Mouse (Mus musculus) small intestine, adult 2 months (tissue): ENCODE results near the gene Rc3h2. TPM values are rescaled to one million over a fixed set of nuclear protein-coding genes. Genes with fewer than 3 reads are reported as not detected.

ENCODE experiments used
- H3K27ac ChIP-seq: fragments of 200-500 bp; 2 replicates; pipeline ENCODE4 v1.5.1; 2012; ENCODE audit warnings: low read depth, low read length, control low read depth, inconsistent platforms; ENCODE audit not compliant: insufficient read depth
- H3K27me3 ChIP-seq: fragments of 200-500 bp; 2 replicates; pipeline ENCODE4 v1.6.1; 2012; ENCODE audit warnings: mild to moderate bottlenecking, moderate library complexity, low read length, inconsistent platforms; ENCODE audit not compliant: control insufficient read depth, insufficient read depth
- H3K36me3 ChIP-seq: fragments of 200-500 bp; 2 replicates; pipeline ENCODE4 v1.6.1; 2012; ENCODE audit warnings: mild to moderate bottlenecking, low read length, control low read depth, inconsistent platforms; ENCODE audit not compliant: control insufficient read depth, insufficient read depth
- H3K4me1 ChIP-seq: fragments of 200-500 bp; 2 replicates; pipeline ENCODE4 v1.6.1; 2012; ENCODE audit warnings: low read length, inconsistent platforms, mixed read lengths; ENCODE audit not compliant: control insufficient read depth, insufficient read depth, insufficient read length
- H3K4me3 ChIP-seq: fragments of 200-500 bp; 2 replicates; pipeline ENCODE4 v1.5.1; 2012; ENCODE audit warnings: low read depth, mild to moderate bottlenecking, control low read depth, inconsistent platforms, low read length, moderate library complexity
- CTCF ChIP-seq: fragments of 200-500 bp; IDR thresholded peaks from 2 replicates; pipeline ENCODE4 v1.5.1; 2012; ENCODE audit warnings: low read depth, mild to moderate bottlenecking, control low read depth, inconsistent platforms, low read length, moderate library complexity, mixed read lengths; ENCODE audit not compliant: insufficient replicate concordance, insufficient read length; ENCODE audit errors: extremely low read depth
- POLR2A ChIP-seq: fragments of 200-500 bp; IDR thresholded peaks from 2 replicates; pipeline ENCODE4 v1.6.1; 2012; ENCODE audit warnings: low read depth, mild to moderate bottlenecking, control low read depth, inconsistent platforms, low read length, moderate library complexity
- WGBS: fragments of 180-500 bp; shearing (Covaris S2); methylation state at CpG from one replicate; pipeline ENCODE4 v1.1.7; 2018; 5-methylcytosine and 5-hydroxymethylcytosine counted together
- polyA plus RNA-seq: library from polyadenylated mRNA; depleted of rRNA; stranded (reverse); fragments of >200 nt; gene quantifications from 2 replicates; pipeline ENCODE4 v1.2.3, GENCODE M21; 2012

The Rc3h2 gene
- polyA plus RNA-seq, 1 experiment, result 2.7 TPM

GRCm38 (mm10) chr2:37376018-37376417 is 46.7 kb downstream of the Rc3h2 start:
- TF ChIP-seq POLR2A (no peak), CTCF (no peak)
- no peaks in the 10 kb centered on the region for H3K27me3 ChIP-seq
- H3K4me3 ChIP-seq, result no peak overlapping the region
- no peaks in the 10 kb centered on the region for H3K4me1 ChIP-seq
- no peak overlapping the region for H3K27ac ChIP-seq
- 94% methylated on average over 1 of the region's 1 CpGs for WGBS
- peaks cover 30% of the 10 kb centered on the region for H3K36me3 ChIP-seq

- WGBS, result 86% methylated on average over 2 of the region's 2 CpGs
- Histone ChIP-seq H3K27me3 (no peaks in the 10 kb centered on the region), H3K4me3 (no peak overlapping the region), H3K36me3 (peaks cover 11% of the 10 kb centered on the region), H3K27ac (no peak overlapping the region), H3K4me1 (no peaks in the 10 kb centered on the region)
- TF ChIP-seq POLR2A (no peak), CTCF (no peak)
These were observed 52.1 kb downstream of the Rc3h2 start for GRCm38 (mm10) chr2:37370651-37371050.

GRCm38 (mm10) chr2:37359908-37360307 is 62.8 kb downstream of the Rc3h2 start:
- Histone ChIP-seq H3K36me3 (peaks cover 13% of the 10 kb centered on the region), H3K4me1 (0 out of 2 replicates have a peak, but pooled peaks cover 1% of the 10 kb centered on the region), H3K4me3 (no peak overlapping the region), H3K27ac (no peak overlapping the region), H3K27me3 (no peaks in the 10 kb centered on the region)
- WGBS, result 94% methylated on average over 2 of the region's 2 CpGs
- TF ChIP-seq CTCF (no peak), POLR2A (no peak)

GRCm38 (mm10) chr2:37358633-37359540 is 63.8 kb downstream of the Rc3h2 start, which contains the start of gene Pdcl:
Gene Pdcl, minus strand, starts transcription at chr2:37359332.
- peaks cover 21% of the 10 kb centered on the region for H3K36me3 ChIP-seq
- WGBS, result under 1% methylated on average over 42 of the region's 42 CpGs
- H3K4me3 ChIP-seq, result peak within 1 kb of the TSS; percentile 96
- H3K4me1 ChIP-seq, result 0 out of 2 replicates have a peak, but pooled peaks cover 1% of the 10 kb centered on the region
- no peaks in the 10 kb centered on the region for H3K27me3 ChIP-seq
- H3K27ac ChIP-seq, result peak within 1 kb of the TSS; percentile 100
- no peak for TF ChIP-seq CTCF
- no peak; the same call in 1 of the 2 replicates for TF ChIP-seq POLR2A

GRCm38 (mm10) chr2:37355571-37355970 is 67.1 kb downstream of the Rc3h2 start:
- peaks cover 48% of the 10 kb centered on the region for H3K36me3 ChIP-seq

GRCm38 (mm10) chr2:37351671-37352070 is 71.0 kb downstream of the Rc3h2 start:
- TF ChIP-seq POLR2A (no peak), CTCF (no peak)
- H3K36me3 ChIP-seq, result peaks cover 47% of the 10 kb centered on the region
- H3K4me3 ChIP-seq, result no peak overlapping the region
- H3K27ac ChIP-seq, result no peak overlapping the region
- no peaks in the 10 kb centered on the region for H3K4me1 ChIP-seq
- WGBS, result 75% methylated on average over 7 of the region's 7 CpGs
- H3K27me3 ChIP-seq, result no peaks in the 10 kb centered on the region

More at GRCm38 (mm10) chr2:37355571-37355970, 67.1 kb downstream of the Rc3h2 start:
- WGBS, result 94% methylated on average over 5 of the region's 5 CpGs
- H3K4me3 ChIP-seq, result no peak overlapping the region
- H3K27ac ChIP-seq, result no peak overlapping the region
- H3K27me3 ChIP-seq, result no peaks in the 10 kb centered on the region
- TF ChIP-seq POLR2A (no peak), CTCF (no peak)
- 0 out of 2 replicates have a peak, but pooled peaks cover 1% of the 10 kb centered on the region for H3K4me1 ChIP-seq

GRCm38 (mm10) chr2:37338497-37339187 is 84.1 kb downstream of the Rc3h2 start:
- H3K27ac ChIP-seq, result no peak overlapping the region
- 47% methylated on average over 10 of the region's 10 CpGs for WGBS
- TF ChIP-seq POLR2A (no peak), CTCF (peak; percentile 61; the same call in 1 of the 2 replicates)
- H3K4me3 ChIP-seq, result no peak overlapping the region
- no peaks in the 10 kb centered on the region for H3K4me1 ChIP-seq
- H3K27me3 ChIP-seq, result no peaks in the 10 kb centered on the region
- no peaks in the 10 kb centered on the region for H3K36me3 ChIP-seq
